Mouse (Mus musculus): ENCODE data around the gene Gm5269. TPM values are rescaled to one million over a fixed set of nuclear protein-coding genes. Genes with fewer than 3 reads are reported as not detected.

The Gm5269 gene
- polyA plus RNA-seq, 1 experiment from 2014 or later: not detected

GRCm38 (mm10) chr1:45863641-45864040, 26.4 kb downstream of the Gm5269 start:
- WGBS: 85% methylated on average over 3 of the region's 3 CpGs
- Histone ChIP-seq H3K4me3 (ENCODE audit: low read depth, low read length) (no peak overlapping the region), H3K4me1 (ENCODE audit: control insufficient read depth, insufficient read depth, low read length) (peaks cover 35% of the 10 kb centered on the region), H3K4me2 (ENCODE audit: low read depth, low read length) (no peak overlapping the region), H3K9ac (ENCODE audit: low read depth, low read length) (no peak overlapping the region), H3K27ac (replicated peaks; ENCODE audit: low read depth, low read length) (no peak overlapping the region), H3K9me3 (ENCODE audit: control insufficient read depth, low read length) (no peaks in the 10 kb centered on the region), H3K36me3 (ENCODE audit: control insufficient read depth, insufficient read depth, low read length) (no peaks in the 10 kb centered on the region), H3K27me3 (replicated peaks; ENCODE audit: control insufficient read depth, insufficient read depth, low read length) (no peaks in the 10 kb centered on the region)
- DNase-seq (ENCODE audit: low spot score): no peak
- ATAC-seq (ENCODE audit: low read depth): no peak

GRCm38 (mm10) chr1:45861162-45861561, 28.9 kb downstream of the Gm5269 start:
- no peaks in the 10 kb centered on the region for H3K9me3 ChIP-seq (ENCODE audit: control insufficient read depth, low read length)
- H3K4me1 ChIP-seq (ENCODE audit: control insufficient read depth, insufficient read depth, low read length): peaks cover 30% of the 10 kb centered on the region
- no peak for ATAC-seq (ENCODE audit: low read depth)
- no peaks in the 10 kb centered on the region for H3K36me3 ChIP-seq (ENCODE audit: control insufficient read depth, insufficient read depth, low read length)
- no peak overlapping the region for H3K9ac ChIP-seq (ENCODE audit: low read depth, low read length)
- no peaks in the 10 kb centered on the region for H3K27me3 ChIP-seq (replicated peaks; ENCODE audit: control insufficient read depth, insufficient read depth, low read length)
- H3K4me3 ChIP-seq (ENCODE audit: low read depth, low read length): no peak overlapping the region
- no peak overlapping the region for H3K27ac ChIP-seq (replicated peaks; ENCODE audit: low read depth, low read length)
- DNase-seq (ENCODE audit: low spot score): peak; percentile 15
- no peak overlapping the region for H3K4me2 ChIP-seq (ENCODE audit: low read depth, low read length)

GRCm38 (mm10) chr1:45860349-45860748, 29.7 kb downstream of the Gm5269 start:
- Histone ChIP-seq H3K36me3 (ENCODE audit: control insufficient read depth, insufficient read depth, low read length) (no peaks in the 10 kb centered on the region), H3K4me1 (ENCODE audit: control insufficient read depth, insufficient read depth, low read length) (peaks cover 23% of the 10 kb centered on the region), H3K9ac (ENCODE audit: low read depth, low read length) (no peak overlapping the region), H3K9me3 (ENCODE audit: control insufficient read depth, low read length) (no peaks in the 10 kb centered on the region), H3K4me2 (ENCODE audit: low read depth, low read length) (0 out of 2 replicates have a peak overlapping the region, but pooled peaks have one; percentile 2), H3K27ac (replicated peaks; ENCODE audit: low read depth, low read length) (peak overlapping the region; percentile 41; the same call in 1 of the 2 replicates), H3K4me3 (ENCODE audit: low read depth, low read length) (no peak overlapping the region), H3K27me3 (replicated peaks; ENCODE audit: control insufficient read depth, insufficient read depth, low read length) (no peaks in the 10 kb centered on the region)
- WGBS: 28% methylated on average over 5 of the region's 5 CpGs
- DNase-seq (ENCODE audit: low spot score) (peak; percentile 59), ATAC-seq (ENCODE audit: low read depth) (no peak; the same call in 1 of the 2 replicates)

- Histone ChIP-seq H3K4me2 (ENCODE audit: low read depth, low read length) (no peak overlapping the region), H3K27ac (replicated peaks; ENCODE audit: low read depth, low read length) (no peak overlapping the region), H3K4me3 (ENCODE audit: low read depth, low read length) (no peak overlapping the region), H3K4me1 (ENCODE audit: control insufficient read depth, insufficient read depth, low read length) (peaks cover 12% of the 10 kb centered on the region), H3K9me3 (ENCODE audit: control insufficient read depth, low read length) (no peaks in the 10 kb centered on the region), H3K9ac (ENCODE audit: low read depth, low read length) (no peak overlapping the region), H3K27me3 (replicated peaks; ENCODE audit: control insufficient read depth, insufficient read depth, low read length) (no peaks in the 10 kb centered on the region), H3K36me3 (ENCODE audit: control insufficient read depth, insufficient read depth, low read length) (no peaks in the 10 kb centered on the region)
- ATAC-seq (ENCODE audit: low read depth) (no peak), DNase-seq (ENCODE audit: low spot score) (no peak)
- 74% methylated on average over 1 of the region's 1 CpGs for WGBS
Observed at GRCm38 (mm10) chr1:45858038-45858437, 32.0 kb downstream of the Gm5269 start.

- 81% methylated on average over 1 of the region's 1 CpGs for WGBS
Observed at GRCm38 (mm10) chr1:45845466-45845865, 44.6 kb downstream of the Gm5269 start.

More at GRCm38 (mm10) chr1:45845466-45845865, 44.6 kb downstream of the Gm5269 start:
- Histone ChIP-seq H3K27ac (replicated peaks; ENCODE audit: low read depth, low read length) (no peak overlapping the region), H3K4me3 (ENCODE audit: low read depth, low read length) (no peak overlapping the region), H3K4me1 (ENCODE audit: control insufficient read depth, insufficient read depth, low read length) (no peaks in the 10 kb centered on the region), H3K9ac (ENCODE audit: low read depth, low read length) (no peak overlapping the region), H3K9me3 (ENCODE audit: control insufficient read depth, low read length) (no peaks in the 10 kb centered on the region), H3K4me2 (ENCODE audit: low read depth, low read length) (no peak overlapping the region), H3K27me3 (replicated peaks; ENCODE audit: control insufficient read depth, insufficient read depth, low read length) (no peaks in the 10 kb centered on the region), H3K36me3 (ENCODE audit: control insufficient read depth, insufficient read depth, low read length) (no peaks in the 10 kb centered on the region)
- DNase-seq (ENCODE audit: low spot score) (no peak), ATAC-seq (ENCODE audit: low read depth) (no peak)

Other genes with a start within 250 kb of the Gm5269 start
- 61.0 and 75.9 TPM in 2 replicates for gene Wdr75, start 95.1 kb downstream of the Gm5269 start, polyA plus RNA-seq (2014; fragmentation: Nextera tagmentation; extraction: Ambion mirVana)
- gene Slc40a1, start 36.2 kb upstream of the Gm5269 start, polyA plus RNA-seq (2014; fragmentation: Nextera tagmentation; extraction: Ambion mirVana): 37.0 and 38.1 TPM in 2 replicates
- 1.6 and 2.4 TPM in 2 replicates for gene Dnah7b, start 176.0 kb upstream of the Gm5269 start, polyA plus RNA-seq (2014; fragmentation: Nextera tagmentation; extraction: Ambion mirVana)